Mouse (Mus musculus): ENCODE measurements at regions not wholly inside any gene's neighbourhood (a gene's known extent, or its start where the extent isn't known, plus 50 kb on each side); places are given as distances from the start of the nearest gene placed in this dataset.
"Not testable (repeated sequence)": the region's sequence is repeated elsewhere in the genome, so short reads cannot be mapped to it uniquely, and the experiment has no call there.

DNA sequence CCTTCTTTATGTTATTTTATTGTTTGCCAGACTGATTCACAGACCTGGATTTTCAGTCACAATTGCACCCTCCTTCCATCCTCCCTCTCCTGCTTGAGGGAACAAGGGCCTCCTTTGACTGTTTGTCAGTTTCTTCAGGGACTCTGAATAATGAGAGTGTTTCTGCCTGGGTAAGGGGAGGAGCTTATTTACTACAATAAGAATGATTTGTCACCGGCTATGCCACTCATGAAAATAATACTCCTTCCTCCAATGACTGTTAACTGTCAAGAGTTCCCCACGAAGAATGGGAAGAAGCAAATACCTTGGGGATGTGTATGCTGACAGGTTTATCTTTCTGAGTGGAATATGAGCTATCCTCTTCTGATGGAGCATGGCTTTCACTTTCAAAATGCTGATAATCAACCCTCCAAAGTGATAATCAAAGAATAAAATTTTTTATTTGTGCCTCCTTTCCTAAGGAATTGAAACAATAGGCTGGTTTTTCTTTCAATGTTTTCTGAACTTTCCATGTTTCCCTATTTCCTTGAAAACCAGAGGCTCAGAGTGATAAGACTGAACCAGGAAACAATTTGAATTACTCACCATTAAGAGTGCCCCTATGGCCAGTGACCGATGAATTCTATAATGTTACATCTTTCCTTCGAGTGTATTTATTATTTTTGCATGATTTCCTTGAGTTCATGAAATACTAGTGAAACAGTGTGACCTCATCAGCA, 269.3 kb upstream of the Klf6 start:
- peak in 1 of 2 experiments; percentile 6 for DNase-seq
- intact Hi-C loops (cut with DNase I), result loop anchor here (5.0 kb wide), 1 partner anchor 820 kb away; no protein-coding TSS in a partner anchor

DNA sequence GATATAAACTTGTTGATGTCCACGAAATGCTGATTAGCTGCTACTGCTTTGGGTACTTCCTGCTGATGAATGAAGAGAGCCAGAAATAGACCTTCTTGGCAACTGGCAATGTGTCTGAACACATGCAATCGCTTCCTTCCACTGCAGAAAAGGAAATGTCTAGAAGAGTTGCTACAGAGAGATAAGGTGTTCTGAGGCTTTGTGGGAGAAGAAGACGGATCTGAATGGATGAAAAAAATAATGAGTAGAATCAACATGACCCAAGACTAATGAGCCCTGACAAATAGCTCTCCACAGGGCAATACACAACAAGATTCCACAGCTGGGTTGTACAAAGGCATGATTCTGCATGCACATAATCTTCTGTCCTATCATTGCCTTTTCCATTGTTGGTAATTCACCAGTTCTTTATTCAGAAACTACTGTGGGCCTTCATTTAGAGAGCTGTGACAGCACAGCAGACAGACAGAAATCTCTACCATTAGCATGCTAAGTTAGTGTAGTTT, 268.7 kb upstream of the Klf6 start:
- intact Hi-C loops (cut with DNase I), result loop anchor here (5.0 kb wide), 1 partner anchor 820 kb away; no protein-coding TSS in a partner anchor
- peak in 1 of 2 experiments; percentile 27 for DNase-seq

DNA sequence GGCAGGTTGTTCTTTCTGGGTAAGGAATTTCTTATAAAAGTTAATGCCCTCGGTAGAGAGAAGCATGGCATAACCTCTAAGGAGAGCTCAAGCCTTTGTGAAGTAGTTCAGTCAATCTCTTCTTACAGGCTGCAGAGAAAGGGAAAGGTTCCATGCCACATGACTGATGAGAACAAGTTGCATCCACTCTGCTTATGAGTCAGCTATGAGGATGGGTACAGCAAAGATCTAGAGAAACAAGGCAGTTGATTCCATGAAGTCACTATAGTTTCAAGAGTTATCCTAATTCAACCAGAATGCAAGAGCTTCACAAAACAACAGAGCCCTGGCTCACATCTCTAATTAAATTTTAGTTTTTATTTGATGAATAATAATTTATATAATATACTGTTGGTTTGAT, 259.6 kb upstream of the Klf6 start:
- intact Hi-C loops (cut with DNase I), result loop anchor here (5.0 to 10.0 kb wide), 3 partner anchors 167 to 937 kb away; no protein-coding TSS in a partner anchor
- no peak for DNase-seq

DNA sequence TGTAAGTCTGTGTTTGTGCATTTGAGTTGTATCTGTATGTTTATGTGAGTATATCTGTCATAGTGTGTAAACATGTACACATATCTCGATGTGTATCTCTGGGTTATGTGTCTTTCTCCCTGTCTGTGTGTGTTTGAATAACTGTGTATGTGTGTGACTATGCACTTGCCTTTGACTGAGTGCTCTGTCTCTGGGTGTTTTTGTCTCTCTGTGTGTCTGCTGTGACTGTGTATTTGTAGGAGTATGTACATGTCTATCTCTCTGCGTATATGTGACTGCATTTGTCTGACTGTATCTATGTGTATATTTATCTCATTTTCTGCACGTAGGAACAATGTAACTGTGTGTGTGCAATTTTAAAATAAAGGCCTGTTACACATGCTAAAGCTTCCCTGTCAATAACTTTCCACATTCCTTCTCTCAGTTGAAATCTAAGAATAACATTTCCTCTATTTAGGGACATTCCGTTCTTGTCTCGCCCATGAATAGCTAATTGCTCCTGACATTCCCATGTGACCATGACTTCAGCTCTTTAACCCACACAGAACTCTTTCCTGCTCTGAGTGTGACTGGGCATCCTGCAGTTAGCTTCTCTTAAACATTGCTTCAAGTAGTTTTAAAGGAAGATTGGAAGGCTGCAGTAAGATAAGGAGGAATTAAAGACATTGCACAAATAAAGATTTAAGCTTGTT, 257.2 kb upstream of the Klf6 start:
- peak; percentile 33 for DNase-seq
- intact Hi-C loops (cut with DNase I), result loop anchor here (5.0 to 10.0 kb wide), 3 partner anchors 169 to 939 kb away; no protein-coding TSS in a partner anchor

DNA sequence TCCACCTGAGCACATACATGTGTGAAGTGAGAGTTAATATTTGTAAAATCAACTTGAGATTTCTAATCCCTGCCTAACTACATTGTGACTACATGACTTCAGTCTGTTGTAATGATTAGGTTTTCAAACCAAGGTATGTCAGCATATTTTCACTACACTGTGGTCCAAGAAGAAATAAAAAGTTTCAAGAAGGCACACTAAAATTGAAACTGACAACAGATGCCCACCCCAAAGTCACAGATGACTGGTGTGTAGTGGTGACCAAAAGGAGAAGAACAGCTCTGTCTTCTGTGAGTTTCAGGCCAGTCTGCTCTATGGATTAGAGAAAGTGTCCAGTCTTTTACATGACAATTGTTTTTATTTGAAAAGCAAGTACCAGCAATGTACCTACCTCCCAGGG, 255.9 kb upstream of the Klf6 start:
- intact Hi-C loops (cut with DNase I), result loop anchor here (10.0 kb wide), 2 partner anchors 171 to 941 kb away; no protein-coding TSS in a partner anchor
- DNase-seq, result no peak

DNA sequence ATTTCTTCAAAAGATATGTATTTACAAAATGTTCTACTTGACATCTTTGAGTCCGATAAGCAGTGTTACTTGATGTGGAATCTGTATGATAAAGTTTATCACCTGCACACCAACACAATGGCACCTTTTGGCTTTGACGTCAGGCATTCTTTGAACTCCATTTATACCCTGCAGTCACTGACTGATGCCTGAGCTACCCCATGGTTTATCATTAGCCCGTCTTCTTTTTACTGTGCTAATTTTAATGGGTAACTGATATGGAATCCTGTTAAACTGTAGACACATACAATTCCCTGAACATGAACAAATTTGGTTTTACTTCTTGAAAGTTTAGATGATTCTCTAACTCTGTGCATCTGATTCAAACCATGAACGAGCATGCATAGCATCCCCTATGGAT, 253.8 kb upstream of the Klf6 start:
- intact Hi-C loops (cut with DNase I), result loop anchor here (10.0 kb wide), 2 partner anchors 173 to 943 kb away; no protein-coding TSS in a partner anchor
- no peak for DNase-seq

DNA sequence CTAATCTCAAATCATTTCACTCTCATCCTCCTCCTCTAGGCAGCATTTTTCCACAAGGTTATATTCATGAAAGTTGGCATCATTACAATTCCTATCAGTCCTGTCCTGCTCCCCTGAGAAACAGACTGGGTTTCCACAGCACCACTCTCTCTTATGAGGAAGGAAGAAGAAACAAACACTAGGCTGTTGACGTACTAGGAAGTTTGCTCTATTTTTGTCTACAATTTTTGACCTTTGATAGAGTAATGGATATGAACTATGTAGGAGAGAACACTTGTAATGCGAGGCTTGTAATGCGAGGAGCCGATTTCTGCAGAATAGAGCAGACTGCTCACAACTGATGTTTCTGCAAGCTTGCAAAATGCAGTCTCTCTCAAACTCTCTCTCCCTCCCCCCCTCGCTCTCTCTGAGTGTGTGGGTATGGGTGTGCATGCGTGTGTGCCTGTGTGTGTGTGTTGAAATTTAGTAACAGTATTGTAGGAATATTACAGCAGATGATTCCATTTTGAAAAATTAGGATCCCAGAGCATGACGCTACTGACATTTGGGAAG, 247.0 kb upstream of the Klf6 start:
- intact Hi-C loops (cut with DNase I), result loop anchor here (5.0 to 10.0 kb wide), 3 partner anchors 248 to 861 kb away; partner anchors contain the start of gene Klf6
- DNase-seq, result peak; percentile 18 to 25

DNA sequence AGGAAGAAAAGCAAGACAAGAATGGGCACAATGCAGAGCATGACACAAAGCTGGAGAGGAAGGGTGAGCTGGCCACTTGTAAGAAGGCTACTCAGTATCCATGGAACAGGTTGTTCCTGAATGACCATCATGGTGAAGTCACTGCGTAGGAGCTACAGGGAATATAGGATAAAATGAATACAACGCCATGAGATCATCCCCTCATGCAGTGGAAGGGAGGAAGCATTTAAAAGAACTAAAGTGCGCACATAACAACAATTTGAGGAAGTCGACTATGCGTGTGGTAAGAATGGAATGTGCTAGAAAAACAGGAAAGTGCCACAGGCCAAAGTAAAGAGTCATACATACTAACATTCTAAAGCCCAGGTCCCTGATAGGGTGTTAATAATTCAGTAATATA, 246.4 kb upstream of the Klf6 start:
- DNase-seq, result no peak
- intact Hi-C loops (cut with DNase I), result loop anchor here (5.0 to 10.0 kb wide), 4 partner anchors 187 to 860 kb away; partner anchors contain the start of gene Klf6

DNA sequence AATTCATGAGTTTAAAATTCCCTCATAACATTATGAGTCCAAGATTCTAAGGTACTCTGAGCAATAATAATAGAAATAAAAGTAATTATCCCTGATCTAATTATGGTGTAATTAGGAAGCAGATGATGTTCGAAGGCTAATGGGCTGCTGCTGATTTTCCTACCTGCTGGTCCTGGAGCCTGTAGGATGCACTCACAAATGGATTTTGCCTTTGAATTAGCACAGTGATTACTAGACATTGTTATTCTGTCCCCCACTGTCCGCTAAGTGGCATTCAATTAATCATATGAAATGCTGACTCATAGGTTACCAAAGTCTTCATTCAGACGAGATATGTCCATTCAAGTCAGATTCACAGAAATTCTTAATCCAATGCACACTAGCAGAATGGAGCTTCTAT, 246.0 kb upstream of the Klf6 start:
- DNase-seq, result no peak
- intact Hi-C loops (cut with DNase I), result loop anchor here (5.0 to 10.0 kb wide), 3 partner anchors 187 to 859 kb away; no protein-coding TSS in a partner anchor

DNA sequence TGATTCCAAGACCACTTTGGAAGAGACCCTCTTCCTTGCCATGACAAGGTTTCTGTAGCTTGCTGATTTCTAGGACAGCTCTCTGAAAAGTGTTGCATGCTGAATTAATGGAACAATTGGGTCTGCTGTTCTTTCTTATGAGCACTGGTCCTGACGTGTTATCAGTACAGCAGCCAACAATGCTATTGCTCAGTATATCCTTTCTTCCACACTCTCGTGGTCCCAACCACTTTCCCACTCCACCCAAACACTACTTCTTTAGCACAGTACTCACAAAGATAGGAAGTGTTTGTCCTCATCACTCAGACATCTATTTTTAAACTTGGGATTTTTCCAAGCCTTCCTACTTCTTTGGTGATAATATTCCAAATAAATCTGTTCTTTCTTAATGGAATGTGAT, 233.2 kb upstream of the Klf6 start:
- intact Hi-C loops (cut with DNase I), result no loop called here
- DNase-seq, result no peak

DNA sequence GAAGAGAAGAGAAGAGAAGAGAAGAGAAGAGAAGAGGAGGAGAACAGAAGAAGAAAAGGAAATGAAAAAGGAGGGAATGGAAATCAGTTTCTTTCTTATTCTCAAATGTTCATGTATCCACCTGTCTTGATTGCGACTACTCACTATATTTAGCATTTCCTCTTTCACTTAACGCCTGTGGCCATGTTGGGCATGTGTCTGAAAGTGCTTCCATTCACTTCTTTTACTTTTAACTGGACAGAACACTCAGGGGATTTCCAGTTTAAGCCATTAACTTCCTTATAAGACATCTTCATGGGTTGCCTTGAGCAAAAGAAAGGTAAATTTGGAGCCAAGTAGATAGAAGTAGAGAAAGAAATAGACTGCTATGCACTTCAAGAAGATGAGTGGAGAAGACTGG, 226.3 kb upstream of the Klf6 start:
- intact Hi-C loops (cut with DNase I), result no loop called here

DNA sequence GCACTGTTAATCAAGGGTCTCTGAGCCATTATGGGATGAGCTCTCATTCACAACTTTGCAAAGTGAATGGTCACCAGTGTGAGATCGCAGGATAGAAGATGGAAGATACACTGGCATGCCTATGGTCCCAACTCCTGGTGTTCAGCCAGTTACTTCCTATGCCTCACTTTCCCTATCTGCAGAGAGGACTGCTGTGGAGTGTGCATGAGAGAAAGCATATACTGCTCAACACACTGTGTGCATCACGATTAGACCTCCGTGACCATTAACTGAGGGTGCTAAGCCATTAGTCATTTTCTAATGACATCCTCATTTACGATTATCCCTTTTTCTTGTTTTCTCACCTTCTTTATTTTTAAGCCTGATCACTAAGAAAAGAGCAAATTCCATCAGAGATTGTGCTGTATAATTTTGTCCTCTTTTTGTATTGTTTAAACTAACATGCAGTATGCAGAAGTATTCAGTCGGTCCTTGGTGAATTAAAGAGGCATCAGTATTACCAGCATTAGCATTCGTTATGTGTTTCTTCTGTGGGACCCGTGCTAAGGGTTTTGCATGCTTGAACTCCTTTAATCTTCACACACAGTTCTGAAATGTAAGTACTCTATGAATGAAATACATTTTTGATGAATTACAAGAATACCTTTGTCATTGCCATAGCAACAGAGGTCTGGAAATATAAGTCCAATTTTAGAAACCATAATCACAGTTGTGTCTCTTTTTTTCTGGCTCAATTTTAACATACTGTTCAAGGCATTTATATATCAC, 219.4 kb upstream of the Klf6 start:
- no peak for DNase-seq
- intact Hi-C loops (cut with DNase I), result no loop called here

More for the DNA sequence above, 226.3 kb upstream of the Klf6 start:
- no peak for DNase-seq

DNA sequence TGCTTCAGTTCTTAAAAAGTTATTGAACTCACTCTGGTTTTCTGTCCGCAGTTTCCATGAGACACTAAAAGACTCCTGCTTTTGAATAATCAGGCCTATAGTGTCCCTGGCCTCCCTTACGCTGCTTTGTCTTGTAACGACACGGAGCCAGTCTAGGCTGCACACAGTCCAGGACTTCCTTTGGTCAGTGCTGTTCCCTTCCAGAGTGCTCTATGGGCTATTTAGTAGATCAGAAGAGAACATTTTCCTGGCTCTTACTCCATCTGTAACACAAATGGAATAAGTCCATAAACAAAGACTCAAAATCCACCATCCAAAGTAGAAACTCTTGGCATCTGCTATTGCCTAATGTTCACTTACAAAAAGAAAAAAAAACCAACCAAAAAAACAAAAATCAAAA, 213.0 kb upstream of the Klf6 start:
- intact Hi-C loops (cut with DNase I), result no loop called here
- no peak for DNase-seq

DNA sequence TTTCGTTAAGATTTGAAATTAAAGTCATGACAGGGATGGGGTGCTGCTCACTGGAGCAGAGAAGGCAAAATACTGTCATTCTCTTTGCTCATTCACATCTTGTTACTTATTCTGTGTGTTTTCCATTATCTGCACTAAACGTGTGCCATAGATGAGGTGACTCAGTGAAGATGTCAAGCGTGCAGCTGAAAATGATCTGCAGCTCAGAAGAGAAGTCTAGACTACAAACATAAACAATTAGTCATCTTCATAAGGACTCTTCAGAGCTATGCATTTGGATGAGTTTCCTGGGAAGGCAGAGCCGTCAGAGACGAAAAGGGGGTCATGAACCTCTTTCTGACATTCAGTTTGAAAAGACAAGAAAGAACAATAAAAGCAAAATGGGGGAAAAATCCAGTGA, 203.7 kb upstream of the Klf6 start:
- DNase-seq, result no peak
- intact Hi-C loops (cut with DNase I), result no loop called here

DNA sequence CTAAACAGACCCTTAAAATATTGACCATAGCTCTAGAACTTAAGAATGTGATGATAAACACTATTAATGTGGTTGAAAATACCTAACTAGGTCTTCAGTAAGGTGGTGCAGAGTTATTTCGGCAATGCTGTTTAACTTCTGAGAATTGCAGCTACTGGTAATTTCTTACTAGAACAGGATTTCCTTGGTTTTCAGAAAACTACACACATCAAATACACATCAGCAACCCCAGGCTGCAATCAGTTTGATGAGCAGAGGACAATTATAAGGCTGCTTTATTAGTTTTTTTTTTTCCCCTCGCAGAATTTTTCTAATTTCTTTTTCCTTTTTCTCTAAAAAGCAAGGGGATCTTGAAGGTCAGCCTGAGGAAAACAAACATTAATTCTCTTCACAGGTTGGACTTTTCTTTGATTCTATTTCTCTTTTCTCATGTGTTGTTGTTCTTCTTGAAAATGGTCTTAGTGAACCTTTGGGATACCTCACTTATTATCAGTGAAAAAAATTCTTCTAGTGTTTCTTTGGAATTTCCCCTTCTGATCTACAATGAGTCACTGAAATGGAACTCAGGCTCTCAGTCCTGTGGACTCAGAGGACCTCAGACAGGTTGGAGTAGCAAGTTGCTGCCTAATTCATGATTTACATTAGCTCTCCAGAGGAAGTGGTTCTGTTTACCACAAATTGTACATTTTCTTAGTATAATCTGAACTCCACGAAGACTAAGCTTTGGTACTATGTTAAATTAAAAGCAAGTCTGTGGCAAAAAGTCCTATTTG, 194.9 kb upstream of the Klf6 start:
- DNase-seq, result no peak
- intact Hi-C loops (cut with DNase I), result no loop called here

DNA sequence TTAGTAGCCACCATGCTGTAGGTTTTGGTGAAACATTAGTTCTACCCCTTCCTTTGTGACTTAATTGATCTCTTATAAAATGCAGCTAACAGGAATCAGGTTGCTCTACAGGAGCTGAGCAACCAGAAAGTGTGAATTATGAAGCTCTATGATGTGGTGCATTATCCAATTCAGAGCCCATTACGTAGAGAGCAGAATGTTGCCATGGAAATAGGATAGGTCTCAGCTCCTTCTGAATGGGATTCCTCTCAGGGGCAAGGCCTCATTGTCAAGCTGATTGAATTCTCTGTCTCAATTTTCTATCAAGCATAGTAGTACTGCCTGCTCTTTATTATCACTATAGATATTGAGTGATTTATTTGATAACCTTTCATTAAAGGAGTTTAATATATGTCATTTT, 185.6 kb upstream of the Klf6 start:
- intact Hi-C loops (cut with DNase I), result no loop called here
- no peak for DNase-seq

DNA sequence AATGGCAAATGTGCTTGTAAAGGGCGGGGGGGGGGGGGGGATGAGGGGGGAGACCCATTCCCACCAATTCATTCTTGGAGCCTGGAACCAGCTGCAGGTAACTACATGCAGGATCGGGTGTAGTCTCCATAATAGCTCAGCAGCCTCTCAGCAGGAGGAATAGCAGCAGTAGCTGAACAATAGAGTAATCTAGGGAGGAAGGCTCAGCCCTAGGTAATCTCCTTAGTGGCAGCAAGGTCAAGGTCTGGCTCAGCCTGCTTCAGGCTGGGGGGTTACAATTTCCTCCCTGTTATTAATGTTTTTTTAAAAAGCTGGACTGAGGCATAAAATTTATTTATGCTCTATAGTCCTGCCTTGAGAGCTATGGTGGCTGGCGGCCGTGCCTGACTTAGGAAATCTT, 171.2 kb upstream of the Klf6 start:
- no peak for DNase-seq
- intact Hi-C loops (cut with DNase I), result no loop called here

DNA sequence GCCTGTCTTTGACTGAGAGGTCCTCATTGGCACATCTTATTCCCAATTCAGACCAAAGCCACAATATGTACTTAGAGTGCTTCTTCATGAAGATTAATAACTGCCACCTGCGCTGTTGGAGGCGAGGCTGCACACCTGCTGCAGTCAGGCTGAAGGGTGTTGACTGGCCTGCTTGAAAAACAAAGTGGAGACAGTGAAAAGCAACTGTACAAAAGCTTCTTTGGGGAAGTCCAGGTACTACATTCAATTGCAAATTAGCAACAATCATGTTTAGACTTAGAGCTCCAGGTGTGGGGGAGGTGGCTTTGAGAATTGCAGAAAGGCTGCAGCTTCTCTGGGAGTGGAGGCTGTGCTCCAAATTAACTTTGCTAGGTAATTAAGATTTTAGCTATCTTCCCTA, 170.6 kb upstream of the Klf6 start:
- DNase-seq; intact Hi-C loops (cut with DNase I): not testable (repeated sequence)

DNA sequence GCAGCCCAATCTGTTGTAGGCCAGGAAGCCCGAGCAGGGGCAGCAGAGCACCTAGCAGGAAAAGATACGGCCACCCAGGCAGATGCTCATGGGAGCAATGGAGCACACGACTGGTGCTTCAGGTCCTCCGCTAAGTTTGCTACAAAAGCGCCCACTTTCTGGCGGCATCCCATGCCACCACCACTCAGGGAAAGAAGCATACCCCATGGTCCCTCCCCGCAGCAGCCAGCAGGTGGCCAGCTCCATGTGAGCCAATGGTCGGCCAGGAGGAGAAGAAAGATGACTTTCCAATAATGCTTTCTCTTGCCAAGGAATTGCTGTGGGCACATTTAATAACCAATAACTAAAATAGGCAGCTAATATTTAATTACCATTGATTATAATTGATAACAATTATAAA, 166.7 kb upstream of the Klf6 start:
- intact Hi-C loops (cut with DNase I), result loop anchor here (5.0 kb wide), 1 partner anchor 168 kb away; the partner anchor contains the start of gene Klf6
- no peak for DNase-seq
